Mouse (Mus musculus) spleen, adult 10 weeks (tissue): ENCODE data around the gene Gm21976. TPM values are rescaled to one million over a fixed set of nuclear protein-coding genes. Genes with fewer than 3 reads are reported as not detected.

Source experiments
- polyA plus RNA-seq: library from polyadenylated mRNA; stranded (reverse); fragments of 350-450 nt; fragmentation: Illumina TruSeq; extraction: RNeasy Lipid Tissue Mini Kit (QIAGEN cat#74804); gene quantifications from one replicate; pipeline ENCODE4 v1.2.3, GENCODE M21; 2015; ENCODE audit warnings: low replicate concordance; ENCODE audit not compliant: insufficient read depth

Gm21976 gene
- not detected for polyA plus RNA-seq

DNA sequence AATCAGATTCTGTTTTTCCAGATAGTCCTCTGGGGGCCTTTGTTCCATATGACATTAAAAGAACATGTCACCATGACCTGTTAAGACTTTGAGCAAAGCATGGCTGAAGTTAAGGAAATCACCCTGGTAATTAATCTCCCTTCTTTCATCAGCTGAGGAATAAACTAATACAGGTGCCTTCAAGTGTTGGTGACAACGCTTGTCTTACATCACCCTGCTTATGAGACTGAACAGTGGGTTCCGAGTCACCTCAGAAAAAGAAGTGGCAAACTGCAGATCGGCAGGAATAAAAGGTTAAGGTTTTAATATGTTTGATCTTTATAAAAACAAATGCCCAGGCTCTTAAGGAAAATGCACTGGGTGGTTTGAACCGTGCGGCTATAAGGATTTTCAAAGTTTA lies at the start of gene Gm21976:
TSS of gene Gm21976 (plus strand) at position 202 of the 400 bp plus-strand sequence.

DNA sequence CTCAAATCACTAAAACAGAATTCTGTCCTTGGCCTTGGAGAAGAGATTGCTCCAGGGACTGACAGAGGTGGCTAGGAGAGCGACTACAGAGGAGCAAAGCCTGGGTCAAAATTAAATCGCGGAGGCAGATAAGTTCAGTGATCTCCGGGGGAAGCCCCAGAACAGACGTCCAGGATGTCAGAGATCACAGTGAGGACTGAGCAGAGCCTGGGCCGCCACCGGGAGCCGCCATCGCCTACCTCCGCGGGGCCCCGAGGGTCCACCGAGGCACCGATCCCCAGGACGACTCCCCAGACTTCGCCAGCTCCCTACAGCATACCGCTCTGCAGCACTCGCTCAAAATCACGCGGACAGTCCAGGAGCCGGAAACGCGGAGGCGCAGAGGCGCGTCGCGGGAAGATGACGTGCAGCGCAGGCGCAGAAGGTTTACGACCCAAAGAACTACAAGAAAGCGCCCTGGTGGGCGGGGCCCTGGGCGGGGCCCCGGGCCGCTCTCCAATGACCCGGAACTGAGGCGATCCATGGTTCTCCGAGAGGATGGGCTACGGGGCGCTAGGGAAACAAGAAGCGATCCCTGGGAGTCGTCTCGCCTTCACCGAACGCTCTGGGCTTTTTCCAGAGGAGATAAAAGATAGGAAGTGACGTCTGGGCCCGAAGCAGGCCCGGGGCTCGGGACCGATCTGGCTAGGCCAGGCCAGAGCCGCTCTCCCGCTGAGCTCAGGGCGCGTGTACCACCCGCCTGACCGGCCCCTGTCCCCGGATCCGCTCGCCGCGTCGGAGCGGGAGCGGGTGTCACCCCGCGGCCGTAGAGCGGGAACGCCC lies 16.8 kb upstream of the Gm21976 start, which contains the start of the genes Utp15 and Ankra2:
TSS of gene Utp15 (minus strand) at position 406 of the 822 bp plus-strand sequence.
TSS of gene Ankra2 (plus strand) at position 439 of the 822 bp plus-strand sequence.

DNA sequence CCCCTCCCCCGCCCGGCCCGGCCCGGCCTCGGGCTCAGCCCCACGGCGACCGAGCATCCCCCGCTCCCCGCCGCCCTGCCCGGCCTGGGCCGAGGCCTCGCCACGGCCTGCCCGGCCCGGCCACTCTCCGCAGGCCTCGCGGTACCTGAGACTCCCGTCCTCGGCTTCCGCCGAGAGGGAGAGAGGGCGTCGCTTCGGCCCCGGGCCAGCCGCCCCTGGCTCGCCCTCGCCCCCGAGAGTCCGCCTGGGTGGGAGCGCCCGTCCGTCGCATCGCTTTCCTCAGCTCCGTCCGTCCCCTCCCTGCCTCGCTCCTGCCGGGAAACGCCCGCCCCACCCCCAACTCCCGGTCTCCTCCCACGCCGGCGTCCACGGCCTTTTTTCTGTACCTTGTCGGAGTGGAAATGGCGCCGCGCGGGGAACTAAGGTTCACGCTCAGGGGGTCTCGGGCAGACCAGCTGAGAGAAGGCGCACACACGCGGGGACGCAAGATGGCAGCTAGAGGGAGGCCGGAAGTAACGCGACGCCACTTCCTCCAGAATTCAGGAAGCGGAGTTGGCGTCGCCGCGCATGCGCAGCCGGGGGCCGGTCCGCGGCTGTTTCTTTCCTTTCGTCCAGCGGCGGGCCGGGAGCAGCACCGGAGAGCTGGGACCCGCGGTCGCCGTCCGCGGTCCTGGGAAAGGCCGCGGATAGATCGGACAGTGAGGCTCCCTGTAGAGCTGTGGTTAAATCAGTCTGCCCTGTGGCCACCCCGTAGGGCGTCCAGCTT lies 37.0 kb downstream of the Gm21976 start, which contains the start of gene Btf3:
TSS of gene Btf3 (minus strand) at position 527 of the 766 bp plus-strand sequence.

DNA sequence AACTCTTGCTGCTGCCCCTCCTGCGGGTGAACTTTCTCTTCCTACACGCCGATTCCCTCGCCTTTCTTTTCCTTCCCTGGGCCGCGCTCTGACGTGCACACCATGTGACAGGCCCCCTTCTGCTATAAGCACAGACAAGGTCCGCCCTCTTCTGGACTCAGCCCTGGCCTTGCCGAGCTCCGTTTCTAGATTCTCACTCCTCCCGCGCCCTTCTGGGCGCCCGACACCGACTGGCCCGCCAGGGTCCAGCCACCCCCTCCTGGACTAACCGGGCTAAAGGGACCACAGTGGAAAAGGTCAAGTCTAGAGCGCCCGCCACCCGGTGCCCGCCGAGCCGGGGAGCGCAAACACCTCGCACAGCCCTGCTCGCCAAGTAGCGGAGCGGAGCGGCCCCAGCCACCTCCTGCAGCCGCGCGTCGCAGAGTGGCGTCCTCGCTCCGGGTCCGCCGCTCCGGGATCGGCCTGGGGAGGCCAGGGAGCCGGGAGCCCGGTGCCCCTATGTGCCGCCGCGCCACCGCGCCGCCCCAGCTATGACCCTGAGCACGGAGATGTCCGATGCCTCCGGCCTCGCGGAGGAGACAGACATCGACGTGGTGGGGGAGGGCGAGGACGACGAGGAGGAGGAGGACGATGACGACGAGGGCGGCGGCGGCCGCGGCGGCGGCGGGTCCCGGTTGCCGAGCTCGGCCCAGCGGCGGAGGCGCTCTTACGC lies 74.6 kb downstream of the Gm21976 start, which contains the start of gene Foxd1:
TSS of gene Foxd1 (plus strand) at position 153 of the 712 bp plus-strand sequence.

Other genes starting within 250 kb of the Gm21976 start
- 0.41 TPM for gene Arhgef28, start 73.4 kb upstream of the Gm21976 start, polyA plus RNA-seq
- 41.0 TPM for gene Utp15, start 16.8 kb upstream of the Gm21976 start, polyA plus RNA-seq
- gene Ankra2, start 16.8 kb upstream of the Gm21976 start, polyA plus RNA-seq, result 44.9 TPM
- 854 TPM for gene Btf3, start 37.1 kb downstream of the Gm21976 start, polyA plus RNA-seq
- gene Foxd1, start 74.4 kb downstream of the Gm21976 start, polyA plus RNA-seq, result not detected
- 0.61 TPM for gene Gm10320, start 212.1 kb downstream of the Gm21976 start, polyA plus RNA-seq